Mouse (Mus musculus): ENCODE data around the gene Ncoa7.
"Not testable (repeated sequence)": the region's sequence is repeated elsewhere in the genome, so short reads cannot be mapped to it uniquely, and the experiment has no call there.

Ncoa7 gene

GRCm38 (mm10) chr10:30787684-30788339 lies 15.3 kb downstream of the Ncoa7 start:
- DNase-seq (ENCODE audit: low read depth, low spot score) = no peak

- no peak for DNase-seq (ENCODE audit: low read depth, low spot score)
Measured at GRCm38 (mm10) chr10:30786103-30786754, 16.9 kb downstream of the Ncoa7 start.

- DNase-seq (ENCODE audit: low read depth, low spot score) = not testable (repeated sequence)
Measured at GRCm38 (mm10) chr10:30780921-30781320, 22.2 kb downstream of the Ncoa7 start.

GRCm38 (mm10) chr10:30778240-30778639 lies 24.9 kb downstream of the Ncoa7 start:
- DNase-seq (ENCODE audit: low read depth, low spot score) = no peak

- no peak for DNase-seq (ENCODE audit: low read depth, low spot score)
Measured at GRCm38 (mm10) chr10:30775987-30776386, 27.1 kb downstream of the Ncoa7 start.

GRCm38 (mm10) chr10:30775568-30775967 lies 27.6 kb downstream of the Ncoa7 start:
- DNase-seq (ENCODE audit: low read depth, low spot score) = no peak

- DNase-seq (ENCODE audit: low read depth, low spot score) = no peak
Measured at GRCm38 (mm10) chr10:30774396-30774795, 28.7 kb downstream of the Ncoa7 start.

- no peak for DNase-seq (ENCODE audit: low read depth, low spot score)
Measured at GRCm38 (mm10) chr10:30773181-30773580, 29.9 kb downstream of the Ncoa7 start.

- DNase-seq (ENCODE audit: low read depth, low spot score) = no peak
Measured at GRCm38 (mm10) chr10:30771417-30772158, 31.5 kb downstream of the Ncoa7 start.

GRCm38 (mm10) chr10:30768820-30769219 lies 34.3 kb downstream of the Ncoa7 start:
- DNase-seq (ENCODE audit: low read depth, low spot score) = no peak

- no peak for DNase-seq (ENCODE audit: low read depth, low spot score)
Measured at GRCm38 (mm10) chr10:30768250-30768649, 34.9 kb downstream of the Ncoa7 start.

GRCm38 (mm10) chr10:30763179-30763770 lies 39.9 kb downstream of the Ncoa7 start:
- DNase-seq (ENCODE audit: low read depth, low spot score) = no peak

GRCm38 (mm10) chr10:30762284-30762964 lies 40.7 kb downstream of the Ncoa7 start:
- DNase-seq (ENCODE audit: low read depth, low spot score) = no peak

GRCm38 (mm10) chr10:30759360-30760147 lies 43.6 kb downstream of the Ncoa7 start:
- DNase-seq (ENCODE audit: low read depth, low spot score) = no peak

GRCm38 (mm10) chr10:30756064-30756463 lies 47.1 kb downstream of the Ncoa7 start:
- DNase-seq (ENCODE audit: low read depth, low spot score) = no peak

- DNase-seq (ENCODE audit: low read depth, low spot score) = no peak
Measured at GRCm38 (mm10) chr10:30754825-30755457, 48.2 kb downstream of the Ncoa7 start.

- DNase-seq (ENCODE audit: low read depth, low spot score) = no peak
Measured at GRCm38 (mm10) chr10:30754082-30754481, 49.0 kb downstream of the Ncoa7 start.

- DNase-seq (ENCODE audit: low read depth, low spot score) = no peak
Measured at GRCm38 (mm10) chr10:30752485-30752884, 50.6 kb downstream of the Ncoa7 start.

GRCm38 (mm10) chr10:30751586-30751985 lies 51.5 kb downstream of the Ncoa7 start:
- no peak for DNase-seq (ENCODE audit: low read depth, low spot score)

- DNase-seq (ENCODE audit: low read depth, low spot score) = no peak
Measured at GRCm38 (mm10) chr10:30749807-30750206, 53.3 kb downstream of the Ncoa7 start.

Measured in CD4-positive, CD25-positive, alpha-beta regulatory T cell, adult 2 months (primary cell).